Comparison of ENCODE assay signal across 21 mouse cellular contexts in the genomic region with DNA sequence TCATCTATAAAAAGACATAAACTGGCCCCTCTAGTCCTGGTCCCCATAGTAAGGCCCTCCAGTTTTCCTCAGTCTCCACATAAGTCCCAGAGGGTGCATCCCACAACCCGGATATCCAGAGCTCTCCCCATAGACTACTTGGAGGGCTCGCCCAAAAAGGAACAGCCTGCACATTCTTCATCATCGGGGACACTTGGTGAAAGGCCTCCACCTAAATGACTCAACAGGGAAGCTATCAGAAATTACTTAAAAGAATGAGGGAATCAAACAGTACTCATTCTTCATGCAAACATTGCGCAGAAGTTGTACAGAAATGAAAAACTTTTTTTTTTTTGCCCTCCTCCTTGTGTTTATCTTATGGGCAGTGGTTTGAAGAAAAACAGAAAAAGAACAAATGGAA. TPM values are rescaled to one million over a fixed set of nuclear protein-coding genes. Genes with fewer than 3 reads are reported as not detected.
DNase-seq lines count a peak whose midpoint lies in the region; ATAC-seq and TF ChIP-seq lines count a peak whose summit lies in the region.
"Had no signal": no experiment of that assay in that cellular context is flagged by ENCODE, and none has a peak within 500 bp of the region (broad histone marks: within the 10 kb centered on the region; RNA-seq: fewer than 3 reads in every experiment).

No protein-coding gene starts in this region.

- H3K9me3 ChIP-seq in stomach, embryonic 16.5 days (replicated peaks; ENCODE audit: control insufficient read depth, low read length), result no peaks in the 10 kb centered on the region
- no peaks in the 10 kb centered on the region for H3K9me3 ChIP-seq in stomach, postnatal 0 days (ENCODE audit: control insufficient read depth, low read length)
- H3K9me3 ChIP-seq: G1E had no signal

- no peak overlapping the region for H3K9ac ChIP-seq in stomach, embryonic 16.5 days (ENCODE audit: low read length)
- H3K9ac ChIP-seq in stomach, postnatal 0 days (ENCODE audit: low read length), result no peak overlapping the region

- H3K4me2 ChIP-seq in stomach, embryonic 16.5 days (ENCODE audit: low read depth, low read length), result no peak overlapping the region
- H3K4me2 ChIP-seq in stomach, postnatal 0 days (replicated peaks; ENCODE audit: low read depth), result no peak overlapping the region

- peak; percentile 29; the same call in 1 of the 2 replicates for ATAC-seq in stomach, embryonic 16.5 days (ENCODE audit: insufficient read depth, low FRiP score)
- ATAC-seq in stomach, postnatal 0 days (ENCODE audit: low FRiP score, low TSS enrichment), result peak; percentile 91
- ATAC-seq: activated CD4-positive, CD25-positive, alpha-beta regulatory T cell, adult 4 months; CD4-positive, CD25-positive, alpha-beta regulatory T cell, adult 4 months; Patski had no signal

- TF ChIP-seq CTCF in stomach, postnatal 0 days (IDR thresholded peaks at IDR 0.05; ENCODE audit: low read depth), result no peak

- no peaks in the 10 kb centered on the region for H3K27me3 ChIP-seq in stomach, embryonic 16.5 days (ENCODE audit: control insufficient read depth, insufficient read depth, low read length)
- H3K27me3 ChIP-seq in stomach, postnatal 0 days (ENCODE audit: control insufficient read depth, insufficient read depth, low read length), result no peaks in the 10 kb centered on the region
- H3K27me3 ChIP-seq: CH12.LX, Patski had no signal

- peak overlapping the region; percentile 69 for H3K27ac ChIP-seq in stomach, embryonic 16.5 days (ENCODE audit: low read length)
- no peak overlapping the region for H3K27ac ChIP-seq in stomach, postnatal 0 days (replicated peaks)

- H3K4me1 ChIP-seq in stomach, embryonic 16.5 days (ENCODE audit: control insufficient read depth, insufficient read depth, low read length), result no peaks in the 10 kb centered on the region
- no peaks in the 10 kb centered on the region for H3K4me1 ChIP-seq in stomach, postnatal 0 days (replicated peaks; ENCODE audit: control insufficient read depth, insufficient read depth)

- DNase-seq in stomach, postnatal 0 days (ENCODE audit: low spot score), result peak; percentile 29
- DNase-seq in kidney, adult 11 months, result no peak
- DNase-seq in kidney, postnatal 4 days, result no peak
- DNase-seq: adrenal gland, adult 2 months; adrenal gland, adult 8-10 months; adrenal gland, postnatal 10 days; adrenal gland, postnatal 14 days; adrenal gland, postnatal 25 days; adrenal gland, postnatal 36 days; B cell, adult 2 months; cerebellum, adult 11 months; cerebellum, adult 11-12 months; cerebellum, adult 18-20 months had no signal

- TF ChIP-seq EP300 in stomach, postnatal 0 days (optimal IDR thresholded peaks at IDR 0.05), result no peak

- H3K4me3 ChIP-seq in stomach, embryonic 16.5 days (replicated peaks; ENCODE audit: low read length), result no peak overlapping the region
- H3K4me3 ChIP-seq in stomach, postnatal 0 days (ENCODE audit: low read depth, low read length), result no peak overlapping the region

- 63% methylated on average over 4 of the region's 4 CpGs for WGBS in stomach, embryonic 16.5 days
- WGBS in stomach, postnatal 0 days, result 60% methylated on average over 4 of the region's 4 CpGs

- no peaks in the 10 kb centered on the region for H3K36me3 ChIP-seq in stomach, embryonic 16.5 days (ENCODE audit: control insufficient read depth, insufficient read depth, low read length)
- no peaks in the 10 kb centered on the region for H3K36me3 ChIP-seq in stomach, postnatal 0 days (ENCODE audit: control insufficient read depth, insufficient read depth, low read length)
- H3K36me3 ChIP-seq: G1E had no signal

RNA-seq across cellular contexts. Expression of a gene that starts 57.5 kb away (rescaled TPM):
- polyA plus RNA-seq in stomach, embryonic 16.5 days (2015; fragmentation: Nextera tagmentation; extraction: Ambion mirVana), result 0.48 TPM in 1 of 2 replicates, not detected in the other
- polyA plus RNA-seq in stomach, postnatal 0 days (2015; fragmentation: Nextera tagmentation; extraction: Ambion mirVana), result 2.0 and 2.1 TPM in 2 replicates
- polyA plus RNA-seq: activated CD4-positive, CD25-positive, alpha-beta regulatory T cell, adult 4 months; adrenal gland, adult 2 months; brain, embryonic 14.5 days; C2C12; CD4-positive, CD25-positive, alpha-beta regulatory T cell, adult 4 months; G1E; Patski had no signal
